Mouse (Mus musculus): ENCODE results near the gene Mthfd1l.
"Not testable (repeated sequence)": the region's sequence is repeated elsewhere in the genome, so short reads cannot be mapped to it uniquely, and the experiment has no call there.

The Mthfd1l gene

DNA sequence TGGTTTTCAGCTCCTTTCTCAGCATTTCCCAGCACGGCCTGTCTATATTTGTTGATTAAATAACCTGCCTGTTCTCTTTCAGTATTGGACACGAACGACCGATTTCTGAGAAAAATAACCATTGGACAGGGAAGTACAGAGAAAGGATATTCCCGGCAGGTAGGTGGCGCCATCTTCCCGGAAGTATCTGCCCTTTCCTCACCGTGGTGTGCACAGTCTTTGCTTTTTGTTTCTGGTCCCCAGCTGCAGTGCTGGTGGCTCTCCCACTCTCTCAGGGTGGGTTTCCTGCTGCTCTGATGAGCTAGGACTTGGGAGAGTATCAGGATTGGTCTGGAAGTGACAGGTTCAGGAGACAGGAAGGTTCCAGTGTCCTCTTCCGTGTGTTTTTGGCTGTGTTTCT, 68.8 kb downstream of the Mthfd1l start:
- DNase-seq (ENCODE audit: low read depth in 2 of 2, low spot score in 2 of 2): peak in 1 of 2 experiments; percentile 1

DNA sequence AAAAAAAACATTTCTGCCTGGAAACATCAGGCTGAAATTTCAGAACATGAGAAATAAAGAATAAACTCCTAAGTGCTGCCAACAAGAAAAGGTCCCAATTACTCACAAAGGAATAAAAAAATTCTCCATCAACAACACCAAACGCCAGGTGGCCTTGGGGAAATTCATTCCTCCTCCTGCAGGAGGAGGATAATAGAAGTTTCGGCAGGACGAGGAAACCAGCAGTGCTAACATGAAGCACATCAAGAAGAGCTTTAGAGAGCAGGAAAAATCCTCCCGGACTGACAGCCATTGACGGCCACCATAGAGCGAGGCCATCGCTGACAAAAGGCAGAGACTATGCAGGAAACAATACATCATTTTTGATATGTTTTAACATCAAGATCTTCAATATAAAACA, 71.5 kb downstream of the Mthfd1l start:
- DNase-seq (ENCODE audit: low read depth in 2 of 2, low spot score in 2 of 2): no peak

DNA sequence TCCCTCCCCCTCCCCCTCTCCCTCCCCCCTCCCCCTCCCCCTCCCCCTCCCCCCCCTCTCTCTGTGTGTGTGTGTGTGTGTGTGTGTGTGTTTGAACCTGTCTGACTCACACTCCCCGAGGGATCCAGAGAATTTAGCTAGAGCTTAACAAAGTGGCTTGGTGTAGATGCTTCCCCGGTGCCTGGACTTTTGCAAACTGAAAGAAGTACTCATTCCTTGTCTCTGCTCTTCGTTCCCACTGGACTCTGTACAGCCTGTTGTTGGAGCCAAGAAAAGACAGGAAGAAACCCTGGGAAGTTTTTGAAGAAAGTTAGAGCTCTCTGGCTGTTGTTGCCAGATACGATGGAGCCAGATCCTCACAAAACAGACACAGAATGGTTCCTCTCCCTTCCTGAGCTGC, 73.6 kb downstream of the Mthfd1l start:
- no peak for DNase-seq (ENCODE audit: low read depth in 2 of 2, low spot score in 2 of 2)

DNA sequence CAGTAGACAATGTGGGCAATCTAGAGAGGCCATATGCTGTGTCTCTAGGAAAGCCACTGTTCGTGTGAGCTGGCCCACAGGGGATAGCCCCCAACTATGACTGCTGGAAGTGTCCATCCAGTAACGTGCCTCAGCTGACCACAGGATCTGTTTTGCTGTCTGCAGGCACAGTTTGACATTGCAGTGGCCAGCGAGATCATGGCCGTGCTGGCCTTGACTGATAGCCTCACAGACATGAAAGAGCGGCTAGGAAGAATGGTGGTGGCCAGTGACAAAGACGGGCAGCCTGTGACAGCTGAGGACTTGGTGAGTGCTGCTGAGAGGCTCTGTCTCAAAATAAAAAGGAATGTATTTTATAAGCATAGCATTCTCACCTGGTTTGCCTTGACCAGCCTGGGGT, 74.7 kb downstream of the Mthfd1l start:
- no peak for DNase-seq (ENCODE audit: low read depth in 2 of 2, low spot score in 2 of 2)

DNA sequence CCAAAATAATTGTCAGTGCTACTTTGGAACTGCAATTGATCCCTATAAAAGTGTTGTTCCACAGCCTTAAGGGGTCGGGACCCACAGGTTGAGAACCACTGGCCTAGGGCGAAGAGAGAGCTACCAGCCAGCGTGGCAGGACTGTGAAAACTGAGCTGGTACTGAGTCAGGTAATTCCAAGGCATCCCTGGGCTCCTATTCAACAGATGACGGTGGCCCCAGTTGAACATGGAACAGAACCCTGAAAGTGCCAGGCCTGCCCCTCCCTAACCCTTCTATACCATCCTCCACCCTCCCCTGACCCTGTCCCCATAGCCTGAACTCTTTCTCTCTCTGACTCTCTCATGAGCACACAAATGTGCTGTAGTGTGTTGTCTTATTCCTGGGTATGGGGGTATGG, 77.3 kb downstream of the Mthfd1l start:
- DNase-seq (ENCODE audit: low read depth in 2 of 2, low spot score in 2 of 2): no peak

DNA sequence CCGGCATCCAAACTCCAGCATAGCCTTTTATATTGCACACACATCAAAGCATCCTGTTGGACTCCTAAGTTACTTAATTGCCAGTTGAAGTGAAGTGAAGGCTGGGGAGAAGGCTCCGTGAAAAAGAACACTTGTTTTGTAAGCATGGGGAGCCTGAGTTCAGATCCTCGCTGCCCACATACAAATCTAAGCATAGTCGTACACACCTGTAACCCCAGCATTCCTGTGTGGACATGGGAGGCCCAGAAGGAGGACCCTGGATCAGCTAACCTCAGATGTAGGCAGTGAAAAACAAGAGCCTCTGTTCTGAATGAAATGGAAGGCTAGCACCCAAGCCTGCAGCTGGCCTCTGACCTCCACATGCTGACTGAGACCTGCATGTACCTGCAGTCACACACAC, 79.8 kb downstream of the Mthfd1l start:
- no peak for DNase-seq (ENCODE audit: low read depth in 2 of 2, low spot score in 2 of 2)

DNA sequence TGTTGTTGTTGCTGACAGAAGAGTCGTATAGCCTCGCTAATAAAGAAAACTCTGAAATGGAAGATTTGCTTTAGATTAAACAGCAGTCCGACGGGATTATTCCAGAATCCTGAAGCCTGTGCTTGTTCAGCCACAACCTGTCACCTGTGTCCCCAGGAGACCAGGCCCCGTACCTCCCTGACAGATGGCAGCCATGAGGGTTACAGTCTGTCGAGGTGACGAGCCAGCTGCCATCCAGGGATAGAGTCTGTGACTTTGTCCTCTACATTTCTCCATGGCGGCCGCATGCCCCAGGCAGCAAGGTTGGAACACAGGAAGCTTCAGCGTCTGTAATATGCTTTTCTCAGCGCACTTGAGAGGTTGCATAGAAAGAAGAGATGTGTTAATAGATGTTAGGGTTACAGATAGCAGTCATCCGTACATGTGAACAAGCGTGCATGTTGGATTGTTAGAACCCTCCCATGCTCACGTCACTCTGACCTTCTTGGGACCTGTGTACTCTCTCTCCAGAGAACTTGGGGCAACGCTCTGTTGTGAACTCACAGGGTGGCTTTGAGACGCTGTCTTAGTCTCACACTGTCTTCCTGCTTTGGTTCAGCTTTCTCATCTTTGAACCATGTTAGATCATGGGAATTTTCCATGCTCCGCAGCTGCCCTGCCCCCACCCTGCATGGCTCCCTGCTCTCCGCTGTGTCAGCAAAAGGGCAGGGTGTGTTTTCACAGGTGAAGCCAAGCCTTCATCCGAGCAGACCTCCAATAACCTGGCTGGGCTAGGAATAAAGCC, 80.6 kb downstream of the Mthfd1l start:
- no peak for DNase-seq (ENCODE audit: low read depth in 2 of 2, low spot score in 2 of 2)

DNA sequence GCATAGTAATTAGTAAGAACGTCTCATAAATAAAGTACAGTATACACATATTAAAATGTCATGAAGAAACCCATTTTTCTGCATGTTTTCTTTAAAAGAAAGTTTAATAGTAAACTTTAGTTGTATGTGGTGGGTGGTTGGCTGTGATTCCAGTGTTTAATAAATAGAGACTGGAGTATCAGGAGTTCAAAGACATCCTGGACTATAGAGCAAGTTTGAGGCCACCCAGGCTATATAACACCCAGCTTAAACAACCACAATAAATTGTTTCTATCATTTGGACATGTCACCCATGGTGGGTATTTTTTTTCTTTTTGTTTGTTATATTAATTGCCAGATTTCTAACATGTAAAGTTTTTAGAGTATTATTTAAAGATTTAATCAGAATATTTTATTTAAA, 81.7 kb downstream of the Mthfd1l start:
- DNase-seq (ENCODE audit: low read depth in 2 of 2, low spot score in 2 of 2): no peak

DNA sequence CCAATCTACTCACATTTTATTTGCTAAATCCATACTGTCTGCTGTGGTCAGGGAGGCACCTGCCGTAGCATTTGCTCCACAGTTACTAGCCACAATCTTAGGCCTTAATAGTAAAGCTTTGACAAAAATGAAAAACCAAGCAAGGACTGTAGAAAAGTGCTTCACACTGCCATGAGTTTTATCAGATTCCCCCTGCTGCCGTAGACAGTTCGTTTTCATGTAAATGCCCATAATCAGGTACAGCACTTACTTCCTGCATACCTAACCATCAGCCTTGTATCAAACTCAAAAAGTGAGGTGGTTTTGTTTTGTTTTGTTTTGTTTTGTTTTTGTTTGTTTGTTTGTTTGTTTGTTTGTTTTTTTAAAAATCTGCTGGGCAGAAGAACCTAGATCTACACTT, 84.5 kb downstream of the Mthfd1l start:
- DNase-seq (ENCODE audit: low read depth in 2 of 2, low spot score in 2 of 2): no peak

DNA sequence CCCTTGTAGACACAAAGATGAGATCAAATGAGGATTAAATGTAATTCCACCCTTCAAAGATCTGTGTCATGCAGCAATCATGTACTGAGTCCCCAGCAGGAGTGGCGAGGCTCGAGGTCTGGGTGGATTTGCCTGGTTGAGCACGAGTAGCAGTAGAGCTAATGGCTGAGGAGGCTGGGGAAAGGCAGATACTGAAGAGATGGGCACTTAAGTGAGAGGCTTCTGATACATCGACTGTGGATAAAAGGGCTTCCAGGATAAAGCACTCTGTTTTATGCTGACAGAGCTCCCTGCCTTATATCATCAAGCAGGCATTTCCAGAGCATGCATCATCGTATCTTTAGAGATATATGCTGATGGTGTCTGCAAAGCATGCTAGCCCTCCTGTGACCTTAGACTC, 84.9 kb downstream of the Mthfd1l start:
- DNase-seq (ENCODE audit: low read depth in 2 of 2, low spot score in 2 of 2): no peak

DNA sequence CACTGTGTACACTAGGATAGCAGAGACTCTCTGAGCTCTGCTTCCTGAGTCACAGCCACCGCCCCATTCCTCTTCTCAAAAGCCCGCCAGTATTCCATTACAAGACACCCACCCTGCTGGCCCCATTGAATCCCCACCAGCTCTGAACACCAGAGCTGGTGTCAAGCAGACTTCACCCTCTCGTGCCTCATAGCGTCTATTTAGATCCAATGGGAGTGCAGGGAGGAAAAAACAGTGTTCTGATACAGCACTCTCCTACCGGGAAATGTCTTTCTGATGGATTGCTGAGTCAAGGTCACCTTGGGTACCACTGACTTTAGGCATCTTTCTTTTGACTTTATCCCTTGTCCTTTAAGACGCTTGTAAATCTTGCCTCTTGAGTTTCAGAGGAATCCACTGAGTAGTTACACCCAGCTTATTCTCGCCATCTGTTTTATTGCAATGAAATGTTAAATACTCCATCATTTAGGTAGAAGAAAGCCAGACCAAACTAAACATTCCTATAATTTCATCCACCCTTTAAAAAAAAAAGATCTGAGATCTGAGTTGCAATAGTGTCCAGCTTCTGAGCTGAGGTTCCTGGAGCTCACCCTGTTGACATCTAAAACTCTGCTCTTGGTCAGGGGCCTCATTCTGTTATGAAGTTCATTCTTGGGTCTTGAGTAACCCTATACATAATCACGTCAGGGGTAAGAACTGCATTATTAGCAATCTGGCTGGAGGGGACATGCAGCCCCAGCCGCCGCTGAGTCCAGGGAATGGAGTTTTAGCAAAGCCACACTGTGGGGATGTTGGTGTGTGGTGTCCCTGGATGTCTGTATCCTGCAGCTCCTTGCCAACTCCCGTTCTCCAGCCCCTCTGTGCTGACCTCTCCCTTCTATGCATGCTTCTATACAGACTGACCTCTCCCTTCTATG, 88.4 kb downstream of the Mthfd1l start:
- no peak for DNase-seq (ENCODE audit: low read depth in 2 of 2, low spot score in 2 of 2)

DNA sequence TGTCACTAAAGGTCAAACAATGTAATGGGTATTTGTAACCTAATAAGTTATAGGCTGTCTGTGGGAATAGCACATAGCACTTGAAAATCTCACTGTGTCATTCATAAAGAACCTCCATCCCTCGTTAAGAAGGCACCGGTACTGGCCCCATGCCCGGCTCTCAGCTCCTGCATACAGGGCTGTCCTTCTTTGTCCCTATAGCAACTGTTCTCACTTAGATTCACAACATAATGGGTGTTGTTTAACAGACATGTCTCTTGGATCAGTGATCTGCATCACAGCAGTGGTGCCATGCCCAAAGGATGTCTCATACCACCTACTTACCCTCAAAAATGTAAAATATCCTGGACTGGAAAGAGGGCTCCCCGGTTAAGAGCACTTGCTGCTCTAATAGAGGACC, 90.6 kb downstream of the Mthfd1l start:
- no peak for DNase-seq (ENCODE audit: low read depth in 2 of 2, low spot score in 2 of 2)

DNA sequence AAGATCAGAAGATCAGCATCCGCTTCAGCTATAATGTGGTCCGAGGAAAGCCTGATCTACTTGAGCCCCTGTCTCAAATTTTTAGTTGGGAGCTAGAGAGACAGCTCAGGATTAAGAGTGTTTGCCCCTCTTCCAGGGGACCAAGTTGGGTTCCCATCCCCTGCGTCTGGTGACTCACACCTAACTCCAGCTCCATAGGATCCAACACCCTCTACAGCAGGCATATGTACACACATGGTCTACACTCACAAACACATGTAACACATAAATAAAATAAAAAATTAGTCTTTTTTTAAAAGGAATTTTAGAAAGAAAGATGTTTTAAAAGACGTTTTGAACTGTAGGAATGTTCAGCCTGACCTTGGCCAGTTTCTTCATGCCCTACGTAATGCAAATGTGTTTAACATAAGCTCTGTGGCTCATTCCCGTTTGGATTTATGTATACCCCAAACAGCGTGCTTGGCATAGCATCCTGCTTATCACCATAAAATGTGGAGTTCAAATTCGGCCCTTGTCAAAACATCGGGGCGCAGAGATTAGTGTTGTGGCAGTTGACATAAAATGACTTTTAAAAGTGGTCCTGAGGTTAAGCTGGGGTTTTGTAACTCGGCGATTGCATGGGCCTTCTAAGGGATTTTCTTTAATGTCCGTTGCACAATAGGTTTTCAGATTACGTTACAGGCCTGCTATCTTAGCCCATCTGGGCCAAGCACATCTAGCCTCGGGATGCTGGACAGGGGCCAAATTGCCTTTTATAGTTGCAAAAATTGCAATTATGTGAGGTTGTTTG, 92.6 kb downstream of the Mthfd1l start:
- no peak for DNase-seq (ENCODE audit: low read depth in 2 of 2, low spot score in 2 of 2)

DNA sequence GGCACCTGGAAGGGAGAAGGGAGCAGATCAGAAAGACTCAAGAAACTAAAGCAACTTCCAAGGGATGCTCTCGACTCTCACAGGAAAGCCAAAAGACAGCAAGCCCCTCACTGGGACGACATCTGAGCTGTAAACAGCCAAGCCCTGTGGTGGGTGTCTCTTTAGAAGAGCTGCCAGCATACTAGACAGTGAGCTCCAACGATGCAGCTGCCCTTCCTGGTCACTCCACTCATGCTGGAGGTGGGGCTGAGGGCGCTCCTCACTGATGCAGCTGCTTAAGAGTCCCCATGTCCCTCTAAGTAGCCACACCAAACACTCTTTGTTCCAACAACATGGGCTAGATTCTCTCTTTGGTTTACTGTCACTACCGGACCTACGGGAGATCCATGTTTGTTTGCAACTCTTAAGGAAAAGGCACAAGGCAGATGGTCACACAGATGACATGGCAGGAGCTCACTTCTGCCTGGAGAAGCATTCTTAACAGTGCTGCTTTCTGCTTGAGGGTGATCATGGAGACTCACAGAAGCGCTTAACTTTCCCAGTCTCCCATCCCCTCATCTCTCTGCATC, 96.4 kb downstream of the Mthfd1l start:
- no peak for DNase-seq (ENCODE audit: low read depth in 2 of 2, low spot score in 2 of 2)

DNA sequence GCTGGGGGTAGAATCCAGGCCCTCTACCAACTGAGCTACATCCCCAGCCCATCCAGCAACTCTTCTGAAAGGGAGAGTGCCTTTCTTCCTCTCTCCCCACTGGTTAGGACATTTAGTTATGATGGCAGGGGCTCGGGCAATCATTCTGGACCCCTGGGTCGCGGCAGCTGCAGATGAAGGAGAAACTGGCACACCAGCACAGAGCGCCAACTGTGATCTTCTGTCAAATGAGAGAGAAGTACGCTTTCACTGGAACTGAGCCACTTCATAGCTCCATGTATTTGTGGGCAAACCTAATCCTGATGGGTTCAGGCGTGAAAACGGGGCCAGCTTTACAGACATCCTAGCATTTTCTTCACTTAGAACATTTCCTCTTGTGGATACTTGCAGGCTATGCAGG, 97.1 kb downstream of the Mthfd1l start:
- no peak for DNase-seq (ENCODE audit: low read depth in 2 of 2, low spot score in 2 of 2)

DNA sequence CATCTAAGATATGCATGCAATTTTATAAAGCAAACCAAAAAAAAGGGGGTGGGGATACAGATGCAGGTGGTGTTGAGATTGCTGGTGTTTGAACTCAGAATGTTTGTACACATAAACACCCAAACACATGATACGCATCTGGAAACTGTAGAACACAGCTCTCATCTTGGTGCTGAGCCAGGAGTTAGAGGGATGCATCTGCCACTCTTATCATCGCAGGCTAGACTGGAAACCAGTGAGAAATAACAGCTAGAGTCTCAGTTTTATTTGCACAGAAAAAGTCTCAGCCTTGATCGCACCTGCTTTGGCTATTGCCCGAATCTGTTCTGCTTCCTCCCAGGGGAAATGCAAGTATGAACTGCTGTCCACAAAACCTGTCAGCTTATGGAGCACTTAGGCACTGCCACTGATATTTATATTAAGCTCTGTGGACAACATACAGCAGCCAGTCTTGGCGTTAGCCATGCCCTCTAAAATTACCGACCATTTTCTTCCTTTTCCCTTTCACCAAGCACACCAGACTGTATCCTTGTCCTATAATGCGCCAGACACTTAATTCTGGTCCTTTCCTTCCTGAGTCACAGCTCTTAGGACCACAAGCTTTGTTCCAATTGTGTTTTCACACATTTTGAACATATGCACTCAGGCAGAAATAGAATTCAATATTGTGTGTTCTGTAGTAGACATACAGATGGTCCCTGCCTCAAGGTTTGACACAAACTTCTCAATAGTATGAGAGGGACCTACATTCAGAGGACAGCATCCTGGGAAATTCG, 98.3 kb downstream of the Mthfd1l start:
- no peak for DNase-seq (ENCODE audit: low read depth in 2 of 2, low spot score in 2 of 2)

DNA sequence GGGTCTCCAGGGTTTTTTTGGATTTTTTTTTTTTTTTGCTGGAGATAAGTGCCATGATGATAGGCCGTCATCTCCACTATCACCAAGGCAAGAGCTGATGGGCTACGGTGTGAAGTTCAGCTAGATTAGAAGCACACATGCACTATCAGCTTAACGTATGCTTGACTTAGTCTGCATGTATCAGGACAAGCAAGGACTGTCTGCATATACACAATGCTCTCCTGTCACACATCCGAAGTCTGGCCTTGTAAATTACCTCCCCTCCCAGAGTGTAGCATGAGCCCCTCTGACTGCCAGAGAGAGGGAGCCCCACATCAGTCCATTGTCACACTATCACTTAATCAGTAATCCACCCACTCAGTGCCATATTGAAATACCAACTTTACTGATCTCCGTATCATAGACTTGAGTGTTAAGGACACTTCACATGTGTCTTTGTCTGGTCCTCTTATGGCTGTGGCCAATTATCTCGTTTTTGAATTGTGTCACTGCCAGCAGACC, 99.0 kb downstream of the Mthfd1l start:
- DNase-seq (ENCODE audit: low read depth in 2 of 2, low spot score in 2 of 2): no peak

DNA sequence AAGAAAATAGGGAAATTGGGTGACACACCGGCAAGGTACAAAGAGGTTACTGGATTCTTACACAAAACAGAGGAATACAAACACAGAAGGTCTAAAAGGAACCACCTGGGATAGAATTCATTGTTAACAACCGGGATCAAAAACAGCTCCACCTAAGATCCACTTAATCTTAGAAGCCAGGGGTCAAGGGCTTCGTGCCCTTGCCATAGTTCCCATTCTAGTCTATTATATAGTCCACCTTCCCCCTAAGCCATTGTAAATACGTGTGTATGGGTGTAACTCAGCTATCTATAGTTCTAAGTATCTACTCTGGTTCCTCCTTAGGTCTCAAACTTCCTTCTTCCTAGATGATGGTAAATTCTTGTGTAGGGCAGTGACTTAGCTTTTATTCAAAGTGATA, 99.6 kb downstream of the Mthfd1l start:
- DNase-seq (ENCODE audit: low read depth in 2 of 2, low spot score in 2 of 2): not testable (repeated sequence)

DNA sequence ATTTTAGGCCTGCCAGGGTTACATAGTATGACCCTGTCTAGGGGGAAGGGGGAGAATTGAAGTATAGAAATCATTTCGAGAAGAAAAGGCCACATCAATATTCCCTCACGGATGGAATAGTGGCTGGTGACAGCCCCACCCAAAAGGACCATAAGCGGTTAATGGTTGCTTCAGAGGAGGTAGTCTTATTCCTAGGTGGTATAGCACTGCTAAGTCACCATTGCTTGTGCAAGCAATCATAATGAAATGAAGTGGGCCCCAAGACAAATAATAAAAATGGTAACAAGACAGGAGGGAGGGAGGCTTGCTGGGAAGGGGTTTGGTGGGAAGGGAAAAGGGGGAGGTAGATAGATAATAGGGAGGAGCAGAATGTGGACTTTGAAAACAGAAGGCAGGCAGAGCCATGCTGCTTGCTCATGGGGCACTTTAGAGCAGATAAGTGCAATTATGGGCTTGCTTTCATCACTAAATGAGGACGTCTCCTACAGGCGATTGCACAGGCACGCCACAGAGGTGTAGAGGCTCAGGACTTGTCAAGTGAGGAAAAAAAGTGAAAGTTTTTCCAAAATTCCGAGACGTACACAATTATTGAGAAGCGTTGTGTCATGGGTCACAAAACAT, 105.4 kb downstream of the Mthfd1l start:
- no peak for DNase-seq (ENCODE audit: low read depth in 2 of 2, low spot score in 2 of 2)

Data from CD8-positive naive resting alpha-beta T cell, adult 2 months (primary cell).